Mouse (Mus musculus): ENCODE results near the gene Deaf1.

DNA sequence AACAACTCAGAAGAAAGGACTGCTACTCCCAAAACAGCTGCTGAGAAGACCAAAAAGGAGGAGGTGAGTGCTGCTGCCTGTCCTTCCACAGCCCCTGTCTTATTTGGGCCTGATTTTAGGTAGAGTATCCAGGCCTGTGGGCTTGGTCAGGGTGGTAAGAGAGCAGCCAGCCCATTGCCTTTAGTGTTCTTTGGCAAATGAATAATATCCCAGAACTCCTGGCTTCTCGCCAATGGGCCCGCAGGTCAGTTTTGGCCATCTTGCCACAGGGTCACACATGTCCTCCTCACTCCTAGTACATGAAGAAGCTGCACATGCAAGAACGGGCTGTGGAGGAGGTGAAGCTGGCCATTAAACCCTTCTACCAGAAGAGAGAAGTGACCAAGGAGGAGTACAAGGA is 66.0 kb downstream of the Deaf1 start:
- TF ChIP-seq POLR2A (IDR thresholded peaks at IDR 0.05; ENCODE audit: borderline replicate concordance, control insufficient read depth, low read depth, low read length) (no peak), CTCF (IDR thresholded peaks at IDR 0.05; ENCODE audit: control insufficient read depth, insufficient read depth, low read length) (no peak)

All from bone marrow, adult 2 months (tissue).